Mouse (Mus musculus) liver, embryonic 11.5 days (tissue): ENCODE data around the gene Wars. TPM values are rescaled to one million over a fixed set of nuclear protein-coding genes. Genes with fewer than 3 reads are reported as not detected.

ENCODE experiments used
- ATAC-seq: fragments of 200-750 bp; cut with Nextera tagmentation; replicated peaks from 2 replicates; pipeline ENCODE4 v1.8.0; 2017; ENCODE audit warnings: moderate number of reproducible peaks, mild to moderate bottlenecking, moderate TSS enrichment, moderate library complexity; ENCODE audit not compliant: low FRiP score
- DNase-seq: peaks from one replicate; pipeline ENCODE4 v3.0.0-alpha.2; 2017; ENCODE audit warnings: low spot score
- H3K27ac ChIP-seq: fragments of 300-500 bp; sonication (generic); 2 replicates; pipeline ENCODE4 v1.5.1; 2014; ENCODE audit warnings: mild to moderate bottlenecking, low read depth, low read length, control low read depth
- H3K27me3 ChIP-seq: fragments of 300-500 bp; sonication (generic); replicated peaks from 2 replicates; pipeline ENCODE4 v1.6.1; 2014; ENCODE audit warnings: low read length, mixed read lengths; ENCODE audit not compliant: control insufficient read depth, insufficient read depth
- H3K36me3 ChIP-seq: fragments of 300-500 bp; sonication (generic); 2 replicates; pipeline ENCODE4 v1.6.1; 2014; ENCODE audit warnings: mild to moderate bottlenecking, low read length, moderate library complexity, mixed read lengths; ENCODE audit not compliant: control insufficient read depth, insufficient read depth
- H3K4me1 ChIP-seq: fragments of 300-500 bp; sonication (generic); replicated peaks from 2 replicates; pipeline ENCODE4 v1.6.1; 2014; ENCODE audit warnings: low read length, mixed read lengths; ENCODE audit not compliant: control insufficient read depth, insufficient read depth
- H3K4me2 ChIP-seq: fragments of 300-500 bp; sonication (generic); 2 replicates; pipeline ENCODE4 v1.6.1; 2014; ENCODE audit warnings: mild to moderate bottlenecking, control low read depth, moderate library complexity
- H3K4me3 ChIP-seq: fragments of 300-500 bp; sonication (generic); 2 replicates; pipeline ENCODE4 v1.5.1; 2014; ENCODE audit warnings: low read depth, low read length, control low read depth
- H3K9ac ChIP-seq: fragments of 300-500 bp; sonication (generic); 2 replicates; pipeline ENCODE4 v1.6.1; 2014; ENCODE audit warnings: low read depth, low read length, control low read depth
- H3K9me3 ChIP-seq: fragments of 300-500 bp; sonication (generic); 2 replicates; pipeline ENCODE4 v1.6.1; 2016; ENCODE audit warnings: low read length, inconsistent platforms, mixed read lengths; ENCODE audit not compliant: control insufficient read depth
- WGBS: fragments of 180-500 bp; shearing (Covaris S2); extraction: QIAGEN DNeasy Blood & Tissue Kit; methylation state at CpG from one replicate; pipeline ENCODE4 v1.1.7; 2014; 5-methylcytosine and 5-hydroxymethylcytosine counted together
- polyA plus RNA-seq: library from polyadenylated mRNA; unstranded; fragments of >200 nt; fragmentation: Nextera tagmentation; extraction: Ambion mirVana; gene quantifications from 2 replicates; pipeline ENCODE4 v1.2.1, GENCODE M21; 2014

Wars gene
- polyA plus RNA-seq, 1 experiment from 2014 or later: 90.8 TPM

GRCm38 (mm10) chr12:108882776-108883175, 11.2 kb downstream of the Wars start:
- no peak overlapping the region for H3K4me3 ChIP-seq
- no peak overlapping the region for H3K27ac ChIP-seq
- WGBS: 91% methylated on average over 8 of the region's 8 CpGs
- DNase-seq (no peak), ATAC-seq (no peak)
- H3K9ac ChIP-seq: no peak overlapping the region
- H3K27me3 ChIP-seq: no peaks in the 10 kb centered on the region
- H3K9me3 ChIP-seq: no peaks in the 10 kb centered on the region
- no peaks in the 10 kb centered on the region for H3K4me1 ChIP-seq
- no peak overlapping the region for H3K4me2 ChIP-seq
- peaks cover 31% of the 10 kb centered on the region for H3K36me3 ChIP-seq

GRCm38 (mm10) chr12:108881192-108881591, 12.8 kb downstream of the Wars start:
- ATAC-seq (no peak), DNase-seq (no peak)
- WGBS: 88% methylated on average over 3 of the region's 3 CpGs
- H3K27me3 ChIP-seq: no peaks in the 10 kb centered on the region
- peaks cover 22% of the 10 kb centered on the region for H3K36me3 ChIP-seq
- H3K9me3 ChIP-seq: no peaks in the 10 kb centered on the region
- H3K27ac ChIP-seq: no peak overlapping the region
- H3K4me3 ChIP-seq: no peak overlapping the region
- no peaks in the 10 kb centered on the region for H3K4me1 ChIP-seq
- no peak overlapping the region for H3K9ac ChIP-seq
- no peak overlapping the region for H3K4me2 ChIP-seq

DNA sequence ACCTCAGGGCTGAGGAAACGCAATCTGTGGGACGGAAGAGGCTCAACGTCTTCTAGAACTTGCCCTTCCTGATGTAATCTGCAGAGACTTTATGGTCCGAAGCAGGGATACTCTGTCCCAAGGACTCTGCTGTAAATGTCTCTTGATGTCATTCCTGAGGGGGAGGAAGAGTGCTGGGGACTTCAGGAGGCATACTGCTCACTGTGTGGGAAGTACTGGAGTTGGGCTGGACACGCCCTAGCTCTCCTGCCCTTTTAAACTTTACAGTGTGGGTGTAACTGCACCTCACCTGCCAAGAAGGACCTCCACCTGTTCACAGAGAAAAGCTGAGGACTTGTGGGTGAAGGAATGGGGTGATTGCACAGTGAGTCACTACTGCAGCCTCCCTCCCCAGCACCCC, 13.4 kb downstream of the Wars start:
- peaks cover 25% of the 10 kb centered on the region; the same call in 1 of the 2 replicates for H3K36me3 ChIP-seq

DNA sequence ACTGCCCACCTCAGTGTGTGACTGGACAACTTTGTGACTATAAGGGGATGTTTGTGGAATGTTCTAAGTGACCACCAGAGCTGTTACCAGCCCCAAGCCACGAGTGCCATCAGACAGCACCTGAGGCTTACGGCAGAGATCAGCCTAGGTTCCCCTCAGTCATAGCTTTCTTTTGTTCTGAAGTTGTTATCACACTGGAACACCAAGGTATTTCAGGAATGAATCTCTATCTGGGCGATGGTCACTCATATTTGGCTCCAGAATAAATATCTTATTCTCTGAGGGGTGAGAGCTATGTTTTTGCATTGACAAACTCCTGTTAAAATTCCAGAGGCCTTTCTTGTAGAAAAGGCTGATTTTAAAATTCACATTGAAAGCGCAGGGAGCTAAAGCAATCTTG, 14.8 kb downstream of the Wars start:
- peaks cover 27% of the 10 kb centered on the region; the same call in 1 of the 2 replicates for H3K36me3 ChIP-seq
- DNase-seq (no peak), ATAC-seq (no peak)
- H3K27ac ChIP-seq: no peak overlapping the region
- no peak overlapping the region for H3K9ac ChIP-seq
- H3K4me3 ChIP-seq: no peak overlapping the region
- no peaks in the 10 kb centered on the region for H3K4me1 ChIP-seq
- no peak overlapping the region for H3K4me2 ChIP-seq
- 90% methylated on average over 4 of the region's 4 CpGs for whole genome bisulfite sequencing
- no peaks in the 10 kb centered on the region for H3K27me3 ChIP-seq
- no peaks in the 10 kb centered on the region for H3K9me3 ChIP-seq

More for the DNA sequence above, 13.4 kb downstream of the Wars start:
- Histone ChIP-seq H3K9ac (no peak overlapping the region), H3K4me2 (no peak overlapping the region), H3K4me3 (no peak overlapping the region), H3K4me1 (no peaks in the 10 kb centered on the region), H3K27me3 (no peaks in the 10 kb centered on the region), H3K9me3 (no peaks in the 10 kb centered on the region), H3K27ac (no peak overlapping the region)
- ATAC-seq (no peak), DNase-seq (no peak)
- 94% methylated on average over 5 of the region's 5 CpGs for WGBS

DNA sequence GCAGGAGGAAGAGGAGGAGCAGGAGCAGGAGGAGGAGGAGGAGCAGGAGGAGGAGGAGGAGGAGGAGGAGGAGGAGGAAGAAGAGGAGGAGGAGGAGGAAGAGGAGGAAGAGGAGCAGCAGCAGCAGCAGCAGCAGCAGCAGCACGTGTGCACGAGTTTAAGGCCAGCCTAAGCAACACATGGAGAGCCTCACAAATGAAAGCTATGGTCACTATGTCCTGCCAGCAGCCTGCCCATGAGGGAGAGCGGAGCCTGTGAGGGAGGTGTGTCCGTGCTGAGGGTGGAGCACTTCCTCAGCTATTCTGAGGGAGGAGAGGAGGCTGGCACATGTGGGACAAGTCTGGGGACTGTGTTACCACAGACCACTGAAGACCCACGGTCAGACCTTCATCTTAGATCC, 20.9 kb downstream of the Wars start:
- ATAC-seq: no peak

GRCm38 (mm10) chr12:108869575-108869974, 24.4 kb downstream of the Wars start:
- Histone ChIP-seq H3K36me3 (peaks cover 39% of the 10 kb centered on the region), H3K4me2 (no peak overlapping the region), H3K9ac (no peak overlapping the region), H3K4me1 (no peaks in the 10 kb centered on the region), H3K9me3 (no peaks in the 10 kb centered on the region), H3K27ac (no peak overlapping the region), H3K27me3 (no peaks in the 10 kb centered on the region), H3K4me3 (no peak overlapping the region)
- ATAC-seq (no peak), DNase-seq (no peak)
- 87% methylated on average over 2 of the region's 2 CpGs for WGBS

More for the DNA sequence above, 20.9 kb downstream of the Wars start:
- Histone ChIP-seq H3K27me3 (no peaks in the 10 kb centered on the region), H3K9me3 (no peaks in the 10 kb centered on the region), H3K27ac (no peak overlapping the region), H3K4me1 (no peaks in the 10 kb centered on the region), H3K36me3 (peaks cover 35% of the 10 kb centered on the region), H3K4me3 (no peak overlapping the region), H3K4me2 (no peak overlapping the region), H3K9ac (no peak overlapping the region)
- WGBS: 78% methylated on average over 5 of the region's 5 CpGs
- no peak for DNase-seq

- Histone ChIP-seq H3K9me3 (no peaks in the 10 kb centered on the region), H3K4me1 (no peaks in the 10 kb centered on the region), H3K27ac (no peak overlapping the region), H3K27me3 (no peaks in the 10 kb centered on the region), H3K4me3 (no peak overlapping the region), H3K36me3 (peaks cover 59% of the 10 kb centered on the region), H3K9ac (no peak overlapping the region), H3K4me2 (no peak overlapping the region)
- WGBS: 81% methylated on average over 6 of the region's 6 CpGs
- ATAC-seq (no peak), DNase-seq (no peak)
These were observed 28.9 kb downstream of the Wars start for GRCm38 (mm10) chr12:108865007-108865494.

- H3K27me3 ChIP-seq: no peaks in the 10 kb centered on the region
- no peak for ATAC-seq
- WGBS: 81% methylated on average over 5 of the region's 5 CpGs
- no peak overlapping the region for H3K4me2 ChIP-seq
- no peak for DNase-seq
- H3K4me3 ChIP-seq: no peak overlapping the region
- H3K36me3 ChIP-seq: peaks cover 21% of the 10 kb centered on the region
- H3K9ac ChIP-seq: 0 out of 2 replicates have a peak overlapping the region, but pooled peaks have one; percentile 37
- H3K4me1 ChIP-seq: no peaks in the 10 kb centered on the region
- no peaks in the 10 kb centered on the region for H3K9me3 ChIP-seq
- no peak overlapping the region for H3K27ac ChIP-seq
These were observed 35.5 kb downstream of the Wars start for GRCm38 (mm10) chr12:108858486-108858885.

GRCm38 (mm10) chr12:108857589-108858184, 36.3 kb downstream of the Wars start:
- WGBS: 81% methylated on average over 7 of the region's 7 CpGs
- DNase-seq: no peak

More at GRCm38 (mm10) chr12:108857589-108858184, 36.3 kb downstream of the Wars start:
- H3K4me3 ChIP-seq: no peak overlapping the region
- no peak overlapping the region for H3K27ac ChIP-seq
- no peaks in the 10 kb centered on the region for H3K4me1 ChIP-seq
- no peak overlapping the region for H3K9ac ChIP-seq
- H3K4me2 ChIP-seq: no peak overlapping the region
- H3K36me3 ChIP-seq: peaks cover 13% of the 10 kb centered on the region
- no peaks in the 10 kb centered on the region for H3K9me3 ChIP-seq
- no peak for ATAC-seq
- H3K27me3 ChIP-seq: no peaks in the 10 kb centered on the region
